Mouse (Mus musculus): ENCODE results near the gene Ccp110. TPM values are rescaled to one million over a fixed set of nuclear protein-coding genes. Genes with fewer than 3 reads are reported as not detected.

The Ccp110 gene
- polyA plus RNA-seq, 1 experiment from 2014 or later, result 33.0 TPM

GRCm38 (mm10) chr7:118783305-118784001 is 71.1 kb downstream of the Ccp110 start:
- H3K4me3 ChIP-seq, result no peak overlapping the region
- H3K9me3 ChIP-seq (replicated peaks), result no peaks in the 10 kb centered on the region
- DNase-seq (ENCODE audit: low spot score), result no peak
- WGBS, result 92% methylated on average over 11 of the region's 11 CpGs
- no peak overlapping the region for H3K27ac ChIP-seq (replicated peaks)
- peaks cover 29% of the 10 kb centered on the region for H3K36me3 ChIP-seq
- H3K27me3 ChIP-seq (ENCODE audit: low read depth, poor library complexity, severe bottlenecking), result no peaks in the 10 kb centered on the region
- H3K4me1 ChIP-seq, result peaks cover 6% of the 10 kb centered on the region

GRCm38 (mm10) chr7:118786091-118786490 is 73.7 kb downstream of the Ccp110 start:
- no peak overlapping the region for H3K27ac ChIP-seq (replicated peaks)
- 88% methylated on average over 6 of the region's 6 CpGs for WGBS
- peaks cover 10% of the 10 kb centered on the region for H3K36me3 ChIP-seq
- H3K4me3 ChIP-seq, result no peak overlapping the region
- no peaks in the 10 kb centered on the region for H3K27me3 ChIP-seq (ENCODE audit: low read depth, poor library complexity, severe bottlenecking)
- no peaks in the 10 kb centered on the region for H3K9me3 ChIP-seq (replicated peaks)
- peaks cover 11% of the 10 kb centered on the region for H3K4me1 ChIP-seq
- DNase-seq (ENCODE audit: low spot score), result no peak

Other genes with a start within 250 kb of the Ccp110 start
- gene Itpripl2, start 220.6 kb upstream of the Ccp110 start, polyA plus RNA-seq (2016; fragmentation: Nextera tagmentation; extraction: Ambion mirVana), result 0.78 TPM in 2 replicates
- gene Coq7, start 179.2 kb upstream of the Ccp110 start, polyA plus RNA-seq (2016; fragmentation: Nextera tagmentation; extraction: Ambion mirVana), result 129 and 131 TPM in 2 replicates
- 7.4 and 7.6 TPM in 2 replicates for gene Tmc7, start 127.8 kb upstream of the Ccp110 start, polyA plus RNA-seq (2016; fragmentation: Nextera tagmentation; extraction: Ambion mirVana)
- 0.19 and 0.39 TPM in 2 replicates for gene Tmc5, start 115.3 kb upstream of the Ccp110 start, polyA plus RNA-seq (2016; fragmentation: Nextera tagmentation; extraction: Ambion mirVana)
- 78.0 and 90.9 TPM in 2 replicates for gene Gde1, start 6.8 kb upstream of the Ccp110 start, polyA plus RNA-seq (2016; fragmentation: Nextera tagmentation; extraction: Ambion mirVana)
- gene Vps35l, start 27.7 kb downstream of the Ccp110 start, polyA plus RNA-seq (2016; fragmentation: Nextera tagmentation; extraction: Ambion mirVana), result 68.6 and 84.0 TPM in 2 replicates
- 3.9 and 6.2 TPM in 2 replicates for gene Iqck, start 143.2 kb downstream of the Ccp110 start, polyA plus RNA-seq (2016; fragmentation: Nextera tagmentation; extraction: Ambion mirVana)
- gene Knop1, start 143.7 kb downstream of the Ccp110 start, polyA plus RNA-seq (2016; fragmentation: Nextera tagmentation; extraction: Ambion mirVana), result 129 and 141 TPM in 2 replicates

Measured in midbrain, embryonic 10.5 days (tissue).